Mouse (Mus musculus) hindbrain, embryonic 10.5 days (tissue): ENCODE measurements around the gene Pdzrn4. TPM values are rescaled to one million over a fixed set of nuclear protein-coding genes. Genes with fewer than 3 reads are reported as not detected.
A peak's percentile ranks its signal among the peaks of the same experiment; 100 is the strongest.
"Not testable (repeated sequence)": the region's sequence is repeated elsewhere in the genome, so short reads cannot be mapped to it uniquely, and the experiment has no call there.

Source experiments
- DNase-seq: peaks from one replicate; pipeline ENCODE4 v3.0.0-alpha.2; 2017; ENCODE audit warnings: low spot score
- H3K27ac ChIP-seq: fragments of 300-500 bp; sonication (generic); 2 replicates; pipeline ENCODE4 v1.5.1; 2016; ENCODE audit warnings: mild to moderate bottlenecking, moderate library complexity
- H3K27me3 ChIP-seq: fragments of 300-500 bp; sonication (generic); 2 replicates; pipeline ENCODE4 v1.6.1; 2016; ENCODE audit warnings: mild to moderate bottlenecking; ENCODE audit not compliant: poor library complexity, insufficient read depth, severe bottlenecking
- H3K36me3 ChIP-seq: fragments of 300-500 bp; sonication (generic); 2 replicates; pipeline ENCODE4 v1.6.1; 2016; ENCODE audit warnings: mild to moderate bottlenecking, moderate library complexity
- H3K4me1 ChIP-seq: fragments of 300-500 bp; sonication (generic); replicated peaks from 2 replicates; pipeline ENCODE4 v1.6.1; 2016; ENCODE audit warnings: mild to moderate bottlenecking
- H3K4me3 ChIP-seq: fragments of 300-500 bp; sonication (generic); 2 replicates; pipeline ENCODE4 v1.5.1; 2016; ENCODE audit warnings: mild to moderate bottlenecking, moderate library complexity
- H3K9me3 ChIP-seq: fragments of 300-500 bp; sonication (generic); 2 replicates; pipeline ENCODE4 v1.6.1; 2016; ENCODE audit warnings: mild to moderate bottlenecking, moderate library complexity
- WGBS: fragments of 180-500 bp; shearing (Covaris S2); methylation state at CpG from one replicate; pipeline ENCODE4 v1.1.7; 2016; 5-methylcytosine and 5-hydroxymethylcytosine counted together
- polyA plus RNA-seq: library from polyadenylated mRNA; unstranded; fragments of >200 nt; fragmentation: Nextera tagmentation; extraction: Ambion mirVana; gene quantifications from 2 replicates; pipeline ENCODE4 v1.2.1, GENCODE M21; 2016

Gene Pdzrn4
- polyA plus RNA-seq = 7.3 and 14.0 TPM in 2 replicates

DNA sequence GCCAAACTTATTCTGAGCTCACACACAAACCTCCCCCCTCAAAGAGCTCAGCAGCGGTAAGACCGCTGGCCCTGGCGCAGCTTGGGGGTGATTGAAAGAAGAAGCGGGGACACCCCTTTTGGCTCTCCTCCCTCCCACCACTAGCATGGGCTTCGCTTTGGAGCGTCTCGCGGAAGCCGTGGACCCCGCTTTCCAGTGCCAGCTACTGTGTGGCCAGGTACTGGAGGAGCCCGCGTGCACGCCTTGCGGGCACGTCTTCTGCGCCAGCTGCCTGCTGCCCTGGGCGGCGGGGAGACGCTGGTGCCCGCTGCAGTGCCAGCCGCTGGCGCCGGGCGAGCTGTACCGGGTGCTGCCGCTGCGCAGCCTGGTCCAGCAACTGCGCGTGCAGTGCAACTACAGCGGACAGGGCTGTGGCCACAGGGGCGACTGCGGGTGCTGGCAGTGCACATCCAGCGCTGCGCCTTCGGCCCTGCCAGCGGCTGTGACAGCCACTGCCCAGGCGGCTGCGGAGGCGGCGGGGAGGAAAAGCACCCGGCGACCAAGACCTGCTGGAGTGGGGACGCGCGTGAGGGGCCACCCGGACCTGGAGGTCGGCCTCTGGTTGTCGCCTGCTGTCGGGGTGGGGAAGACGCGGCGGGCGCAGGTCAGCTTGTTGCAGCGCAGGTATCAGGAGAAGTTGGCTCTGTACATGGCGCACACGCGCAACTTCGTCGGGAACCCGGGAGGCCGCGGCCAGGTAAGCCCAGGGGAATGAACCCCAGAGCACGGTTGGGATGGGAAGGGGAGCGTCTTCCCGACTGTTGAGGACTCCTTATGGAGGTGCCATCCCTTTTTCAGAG lies at the start of gene Pdzrn4:
Gene Pdzrn4 (plus strand): TSS at position 112 of the 839 bp plus-strand sequence.
- Histone ChIP-seq H3K9me3 (no peaks in the 10 kb centered on the region), H3K27ac (peak within 1 kb of the TSS; percentile 77), H3K27me3 (peaks cover 42% of the 10 kb centered on the region), H3K4me3 (peak within 1 kb of the TSS; percentile 75), H3K36me3 (no peaks in the 10 kb centered on the region), H3K4me1 (peaks cover 19% of the 10 kb centered on the region)
- under 1% methylated on average over 65 of the region's 65 CpGs for WGBS
- peak; percentile 63 for DNase-seq

- no peak overlapping the region for H3K27ac ChIP-seq
- H3K4me3 ChIP-seq = no peak overlapping the region
- no peaks in the 10 kb centered on the region for H3K36me3 ChIP-seq
- H3K4me1 ChIP-seq = peaks cover 25% of the 10 kb centered on the region
- H3K9me3 ChIP-seq = no peaks in the 10 kb centered on the region
- peaks cover 8% of the 10 kb centered on the region; the same call in 1 of the 2 replicates for H3K27me3 ChIP-seq
- DNase-seq = no peak
- WGBS = 68% methylated on average over 4 of the region's 4 CpGs
These were observed 49.3 kb upstream of the Pdzrn4 start for GRCm38 (mm10) chr15:92347426-92347825.

- Histone ChIP-seq H3K27ac (no peak overlapping the region), H3K9me3 (no peaks in the 10 kb centered on the region), H3K4me3 (no peak overlapping the region), H3K4me1 (peaks cover 25% of the 10 kb centered on the region), H3K27me3 (peaks cover 8% of the 10 kb centered on the region; the same call in 1 of the 2 replicates), H3K36me3 (no peaks in the 10 kb centered on the region)
- DNase-seq = peak; percentile 58
- 14% methylated on average over 3 of the region's 3 CpGs for WGBS
These were observed 48.8 kb upstream of the Pdzrn4 start for GRCm38 (mm10) chr15:92347902-92348301.

DNA sequence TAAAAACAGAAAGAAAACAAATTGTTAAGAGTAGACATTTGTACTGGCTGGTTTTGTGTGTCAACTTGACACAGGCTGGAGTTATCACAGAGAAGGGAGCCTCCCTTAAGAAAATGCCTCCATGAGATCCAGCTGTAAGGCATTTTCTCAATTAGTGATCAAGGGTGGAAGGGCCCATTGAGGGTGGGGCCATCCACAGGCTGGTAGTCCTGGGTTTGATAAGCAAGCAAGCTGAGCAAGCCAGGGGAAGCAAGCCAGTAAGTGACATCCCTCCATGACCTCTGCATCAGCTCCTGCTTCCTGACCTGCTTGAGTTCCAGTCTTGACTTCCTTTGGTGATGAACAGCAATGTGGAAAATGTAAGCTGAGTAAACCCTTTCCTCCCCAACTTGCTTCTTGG lies 48.2 kb upstream of the Pdzrn4 start:
- H3K9me3 ChIP-seq, H3K27me3 ChIP-seq, H3K4me3 ChIP-seq, DNase-seq, H3K36me3 ChIP-seq, H3K27ac ChIP-seq: not testable (repeated sequence)
- peaks cover 25% of the 10 kb centered on the region for H3K4me1 ChIP-seq

GRCm38 (mm10) chr15:92364153-92364552 lies 32.5 kb upstream of the Pdzrn4 start:
- Histone ChIP-seq H3K27me3 (no peaks in the 10 kb centered on the region), H3K4me3 (no peak overlapping the region), H3K9me3 (no peaks in the 10 kb centered on the region), H3K27ac (no peak overlapping the region), H3K36me3 (no peaks in the 10 kb centered on the region), H3K4me1 (no peaks in the 10 kb centered on the region)
- no peak for DNase-seq
- 88% methylated on average over 6 of the region's 6 CpGs for WGBS

DNA sequence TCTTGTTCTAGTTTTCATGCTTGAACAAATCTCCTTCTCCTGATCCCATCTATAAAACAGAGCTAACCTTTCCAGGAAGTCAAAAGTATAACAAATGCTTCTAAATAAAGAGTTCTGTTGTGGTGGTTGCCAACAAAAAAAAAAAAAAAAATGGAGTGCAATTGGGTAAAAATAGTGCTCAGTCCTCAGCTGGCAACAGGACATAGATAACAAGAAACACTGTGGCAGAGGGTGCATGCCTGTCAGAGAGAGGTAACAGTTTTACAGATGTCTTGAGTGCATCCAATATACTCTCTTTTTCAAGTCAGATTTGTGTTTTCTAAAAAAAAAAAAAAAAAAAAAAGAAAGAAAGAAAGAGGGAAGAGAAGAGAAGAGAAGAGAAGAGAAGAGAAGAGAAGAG lies 32.1 kb upstream of the Pdzrn4 start:
- Histone ChIP-seq H3K27me3 (no peaks in the 10 kb centered on the region), H3K4me1 (no peaks in the 10 kb centered on the region)

GRCm38 (mm10) chr15:92394811-92395210 lies 1.9 kb upstream of the Pdzrn4 start:
- Histone ChIP-seq H3K36me3 (no peaks in the 10 kb centered on the region), H3K4me1 (peaks cover 19% of the 10 kb centered on the region), H3K27ac (no peak overlapping the region), H3K4me3 (no peak overlapping the region), H3K27me3 (peaks cover 42% of the 10 kb centered on the region), H3K9me3 (no peaks in the 10 kb centered on the region)
- 86% methylated on average over 5 of the region's 5 CpGs for WGBS
- no peak for DNase-seq

More for the DNA sequence above, 32.1 kb upstream of the Pdzrn4 start:
- Histone ChIP-seq H3K4me3 (no peak overlapping the region), H3K36me3 (no peaks in the 10 kb centered on the region), H3K27ac (no peak overlapping the region), H3K9me3 (no peaks in the 10 kb centered on the region)
- no peak for DNase-seq

- Histone ChIP-seq H3K4me1 (peaks cover 19% of the 10 kb centered on the region), H3K36me3 (no peaks in the 10 kb centered on the region), H3K27me3 (peaks cover 42% of the 10 kb centered on the region), H3K27ac (no peak overlapping the region), H3K4me3 (no peak overlapping the region), H3K9me3 (no peaks in the 10 kb centered on the region)
- no peak for DNase-seq
- 49% methylated on average over 2 of the region's 2 CpGs for WGBS
These were observed 2.1 kb downstream of the Pdzrn4 start for GRCm38 (mm10) chr15:92398747-92399146.

- Histone ChIP-seq H3K4me1 (peaks cover 19% of the 10 kb centered on the region), H3K36me3 (no peaks in the 10 kb centered on the region), H3K4me3 (no peak overlapping the region), H3K27ac (no peak overlapping the region), H3K9me3 (no peaks in the 10 kb centered on the region), H3K27me3 (peaks cover 42% of the 10 kb centered on the region)
- no peak for DNase-seq
- 73% methylated on average over 5 of the region's 5 CpGs for WGBS
These were observed 2.6 kb downstream of the Pdzrn4 start for GRCm38 (mm10) chr15:92399278-92399677.

GRCm38 (mm10) chr15:92401554-92401953 lies 4.9 kb downstream of the Pdzrn4 start:
- Histone ChIP-seq H3K27ac (no peak overlapping the region), H3K9me3 (no peaks in the 10 kb centered on the region), H3K4me1 (peaks cover 17% of the 10 kb centered on the region), H3K27me3 (peaks cover 24% of the 10 kb centered on the region), H3K36me3 (no peaks in the 10 kb centered on the region), H3K4me3 (no peak overlapping the region)
- 70% methylated on average over 6 of the region's 6 CpGs for WGBS
- no peak for DNase-seq

- no peak for DNase-seq
- H3K9me3 ChIP-seq = no peaks in the 10 kb centered on the region
- peaks cover 34% of the 10 kb centered on the region for H3K4me1 ChIP-seq
- no peak overlapping the region for H3K4me3 ChIP-seq
- WGBS = 20% methylated on average over 4 of the region's 4 CpGs
- H3K27me3 ChIP-seq = no peaks in the 10 kb centered on the region
- H3K27ac ChIP-seq = no peak overlapping the region
- H3K36me3 ChIP-seq = no peaks in the 10 kb centered on the region
These were observed 18.6 kb downstream of the Pdzrn4 start for GRCm38 (mm10) chr15:92415323-92415722.

- Histone ChIP-seq H3K27me3 (no peaks in the 10 kb centered on the region), H3K9me3 (no peaks in the 10 kb centered on the region), H3K4me3 (no peak overlapping the region), H3K4me1 (peaks cover 34% of the 10 kb centered on the region), H3K36me3 (no peaks in the 10 kb centered on the region), H3K27ac (no peak overlapping the region)
- WGBS = 92% methylated on average over 6 of the region's 6 CpGs
- no peak for DNase-seq
These were observed 19.5 kb downstream of the Pdzrn4 start for GRCm38 (mm10) chr15:92416141-92416540.

DNA sequence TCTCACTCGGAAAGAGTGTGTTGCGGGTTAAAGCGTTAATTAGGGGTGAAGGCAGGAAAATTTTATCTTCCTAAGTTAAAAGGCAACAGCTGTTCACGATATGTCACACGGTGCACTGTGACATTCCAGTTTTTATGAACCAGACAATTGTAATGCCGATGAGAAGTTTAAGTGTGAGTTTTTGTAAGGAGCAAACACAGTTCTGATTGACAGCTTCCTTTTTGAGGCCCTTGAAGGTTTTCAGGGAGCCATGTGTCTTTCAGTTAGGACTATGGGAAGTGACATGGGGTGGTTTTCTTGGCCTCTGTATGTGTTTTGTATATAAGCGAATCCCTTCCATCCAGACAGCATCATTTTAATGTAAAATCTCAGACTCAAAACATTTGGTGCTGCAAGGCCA lies 20.0 kb downstream of the Pdzrn4 start:
- no peaks in the 10 kb centered on the region for H3K9me3 ChIP-seq
- DNase-seq = no peak
- no peak overlapping the region for H3K27ac ChIP-seq
- no peaks in the 10 kb centered on the region for H3K36me3 ChIP-seq
- no peaks in the 10 kb centered on the region for H3K27me3 ChIP-seq
- no peak overlapping the region for H3K4me3 ChIP-seq
- H3K4me1 ChIP-seq = peaks cover 34% of the 10 kb centered on the region
- 45% methylated on average over 7 of the region's 7 CpGs for WGBS
